Mouse (Mus musculus) limb, embryonic 14.5 days (tissue): Measurements from ENCODE around the gene Rnf214. TPM values are rescaled to one million over a fixed set of nuclear protein-coding genes. Genes with fewer than 3 reads are reported as not detected.
A peak's percentile ranks its signal among the peaks of the same experiment; 100 is the strongest.

Experiments used
- ATAC-seq: fragments of 200-750 bp; cut with Nextera tagmentation; 2 replicates; pipeline ENCODE4 v1.8.0; 2017; ENCODE audit warnings: low read depth, moderate number of reproducible peaks, moderate TSS enrichment; ENCODE audit not compliant: low FRiP score
- DNase-seq: peaks from one replicate; pipeline ENCODE4 v3.0.0-alpha.2; 2015; ENCODE audit warnings: low spot score
- H3K27ac ChIP-seq: fragments of 300-500 bp; sonication (generic); replicated peaks from 2 replicates; pipeline ENCODE4 v1.5.1; 2014; ENCODE audit warnings: low read depth, mild to moderate bottlenecking, low read length, moderate library complexity, mixed read lengths
- H3K27me3 ChIP-seq: fragments of 300-500 bp; sonication (generic); 2 replicates; pipeline ENCODE4 v1.6.1; 2014; ENCODE audit warnings: low read length, mixed read lengths; ENCODE audit not compliant: control insufficient read depth, insufficient read depth
- H3K36me3 ChIP-seq: fragments of 300-500 bp; sonication (generic); 2 replicates; pipeline ENCODE4 v1.6.1; 2014; ENCODE audit warnings: mild to moderate bottlenecking, low read length, moderate library complexity, mixed read lengths; ENCODE audit not compliant: control insufficient read depth, insufficient read depth
- H3K4me1 ChIP-seq: fragments of 300-500 bp; sonication (generic); 2 replicates; pipeline ENCODE4 v1.6.1; 2014; ENCODE audit warnings: antibody characterized with exemption, low read length, mixed read lengths; ENCODE audit not compliant: control insufficient read depth, insufficient read depth
- H3K4me2 ChIP-seq: fragments of 300-500 bp; sonication (generic); replicated peaks from 2 replicates; pipeline ENCODE4 v1.6.1; 2014; ENCODE audit warnings: low read depth, mild to moderate bottlenecking, low read length, moderate library complexity; ENCODE audit not compliant: severe bottlenecking
- H3K4me3 ChIP-seq: fragments of 300-500 bp; sonication (generic); replicated peaks from 2 replicates; pipeline ENCODE4 v1.5.1; 2014; ENCODE audit warnings: low read length
- H3K9ac ChIP-seq: fragments of 300-500 bp; sonication (generic); 2 replicates; pipeline ENCODE4 v1.6.1; 2014; ENCODE audit warnings: mild to moderate bottlenecking, low read depth, low read length, moderate library complexity; ENCODE audit not compliant: severe bottlenecking
- H3K9me3 ChIP-seq: fragments of 300-500 bp; sonication (generic); 2 replicates; pipeline ENCODE4 v1.6.1; 2016; ENCODE audit warnings: low read length; ENCODE audit not compliant: control insufficient read depth
- POLR2A ChIP-seq: fragments of 200-500 bp; IDR thresholded peaks from 2 replicates; pipeline ENCODE4 v1.8.0; 2012; ENCODE audit warnings: inconsistent platforms, mild to moderate bottlenecking, moderate library complexity, borderline replicate concordance; ENCODE audit not compliant: insufficient read depth, insufficient read length; ENCODE audit errors: extremely low read depth
- WGBS: fragments of 180-500 bp; shearing (Covaris S2); extraction: QIAGEN DNeasy Blood & Tissue Kit; methylation state at CpG from one replicate; pipeline ENCODE4 v1.1.7; 2014; 5-methylcytosine and 5-hydroxymethylcytosine counted together
- polyA plus RNA-seq, 2 experiments: library from polyadenylated mRNA; depleted of rRNA in 1 of 2; stranded (reverse) in 1 of 2; unstranded in 1 of 2; fragments of >200 nt; fragmentation: Nextera tagmentation in 1 of 2; extraction: Ambion mirVana in 1 of 2; gene quantifications; 2 replicates each; pipeline versions ENCODE4 v1.2.1 to v1.2.3; 2012 to 2014

Gene Rnf214
- 27.6 and 31.5 TPM in 2 replicates for polyA plus RNA-seq (2012; rRNA removed)
- polyA plus RNA-seq (2014; fragmentation: Nextera tagmentation; extraction: Ambion mirVana) = 55.7 and 57.0 TPM in 2 replicates

- peak; percentile 84 for DNase-seq
- peak within 1 kb of the TSS; percentile 98 for H3K4me3 ChIP-seq
- H3K27ac ChIP-seq = peak within 1 kb of the TSS; percentile 87
- TF ChIP-seq POLR2A = peak; percentile 62; the same call in 1 of the 2 replicates
- H3K4me2 ChIP-seq = peak within 1 kb of the TSS; percentile 73
- H3K9me3 ChIP-seq = no peaks in the 10 kb centered on the region
- H3K36me3 ChIP-seq = peaks cover 46% of the 10 kb centered on the region
- H3K27me3 ChIP-seq = no peaks in the 10 kb centered on the region
- WGBS = 5% methylated on average over 69 of the region's 80 CpGs
- peaks cover 16% of the 10 kb centered on the region for H3K4me1 ChIP-seq
- peak; percentile 93 for ATAC-seq
- H3K9ac ChIP-seq = peak within 1 kb of the TSS; percentile 90
Measured at GRCm38 (mm10) chr9:45906355-45907077, at the start of gene Rnf214, which contains the start of gene Pcsk7. TSS of gene Rnf214 (minus strand) at chr9:45906911. TSS of gene Pcsk7 (plus strand) at chr9:45906497.

- DNase-seq (peak; percentile 93), ATAC-seq (peak; percentile 93)
- Histone ChIP-seq H3K27me3 (no peaks in the 10 kb centered on the region), H3K4me2 (peak within 1 kb of the TSS; percentile 83), H3K9ac (peak within 1 kb of the TSS; percentile 88), H3K9me3 (no peaks in the 10 kb centered on the region), H3K4me1 (peaks cover 15% of the 10 kb centered on the region), H3K27ac (peak within 1 kb of the TSS; percentile 85), H3K4me3 (peak within 1 kb of the TSS; percentile 93), H3K36me3 (peaks cover 21% of the 10 kb centered on the region)
- under 1% methylated on average over 33 of the region's 48 CpGs for WGBS
- TF ChIP-seq POLR2A = no peak
Measured at GRCm38 (mm10) chr9:45955107-45955963, 48.6 kb upstream of the Rnf214 start, which contains the start of gene Sidt2. TSS of gene Sidt2 (minus strand) at chr9:45955258.

GRCm38 (mm10) chr9:45954294-45955106 is 47.8 kb upstream of the Rnf214 start:
- no peak for DNase-seq
- Histone ChIP-seq H3K9ac (peak overlapping the region; percentile 88), H3K27ac (peak overlapping the region; percentile 85), H3K4me3 (peak overlapping the region; percentile 93), H3K36me3 (peaks cover 26% of the 10 kb centered on the region), H3K27me3 (no peaks in the 10 kb centered on the region), H3K4me2 (peak overlapping the region; percentile 83), H3K9me3 (no peaks in the 10 kb centered on the region), H3K4me1 (peaks cover 15% of the 10 kb centered on the region)
- WGBS = 1% methylated on average over 53 of the region's 63 CpGs
- ATAC-seq = peak; percentile 38; the same call in 1 of the 2 replicates
- TF ChIP-seq POLR2A = no peak

- Histone ChIP-seq H3K27ac (peak overlapping the region; percentile 85), H3K9me3 (no peaks in the 10 kb centered on the region), H3K27me3 (no peaks in the 10 kb centered on the region), H3K4me2 (peak overlapping the region; percentile 83), H3K4me1 (peaks cover 15% of the 10 kb centered on the region), H3K4me3 (peak overlapping the region; percentile 93), H3K9ac (peak overlapping the region; percentile 88), H3K36me3 (peaks cover 34% of the 10 kb centered on the region)
- DNase-seq (no peak), ATAC-seq (no peak)
- WGBS = 50% methylated on average over 13 of the region's 13 CpGs
- no peak for TF ChIP-seq POLR2A
Measured at GRCm38 (mm10) chr9:45953511-45954293, 47.0 kb upstream of the Rnf214 start.
